Mouse (Mus musculus) embryo, embryonic 11.5 days (tissue): ENCODE results near the gene Kank3.
"Not testable (repeated sequence)": the region's sequence is repeated elsewhere in the genome, so short reads cannot be mapped to it uniquely, and the experiment has no call there.

ENCODE experiments used
- DNase-seq: peaks from one replicate; pipeline ENCODE4 v3.0.0-alpha.2; 2012; ENCODE audit warnings: low read depth, low spot score

Kank3 gene

DNA sequence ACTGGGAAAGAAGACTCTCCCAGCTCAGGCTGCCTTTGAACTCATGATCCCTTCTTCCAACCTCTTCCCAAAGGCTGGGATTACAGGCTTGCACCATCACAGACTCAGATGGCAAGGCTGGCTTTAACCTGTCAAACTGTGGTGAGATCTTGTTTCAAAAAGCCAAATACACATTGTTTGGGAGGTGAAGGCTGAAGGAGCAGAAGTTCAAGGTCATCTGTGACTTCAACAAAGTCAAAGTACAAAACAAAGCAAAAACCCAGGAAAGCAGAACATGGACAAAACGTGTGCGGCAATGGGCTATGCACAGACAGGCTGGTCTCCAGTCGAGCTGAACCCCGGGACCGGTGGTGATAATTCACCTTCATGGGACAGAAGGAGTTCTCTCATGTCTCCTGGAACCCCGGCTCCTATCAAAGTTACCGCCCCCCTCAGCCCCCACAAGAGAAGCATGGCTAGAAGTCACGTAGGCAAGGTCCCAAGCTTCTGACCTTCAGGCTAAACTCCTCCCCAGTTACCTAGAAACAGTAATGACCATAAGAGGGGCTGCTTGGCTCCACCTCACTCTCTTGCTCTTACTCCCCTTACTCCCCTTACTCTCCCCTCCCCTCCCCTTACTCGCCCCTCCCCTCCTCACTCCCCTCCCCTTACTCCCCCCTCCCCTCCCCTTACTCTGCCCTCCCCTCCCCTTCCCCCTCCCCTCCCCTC lies 3.0 kb upstream of the Kank3 start:
- DNase-seq: no peak

DNA sequence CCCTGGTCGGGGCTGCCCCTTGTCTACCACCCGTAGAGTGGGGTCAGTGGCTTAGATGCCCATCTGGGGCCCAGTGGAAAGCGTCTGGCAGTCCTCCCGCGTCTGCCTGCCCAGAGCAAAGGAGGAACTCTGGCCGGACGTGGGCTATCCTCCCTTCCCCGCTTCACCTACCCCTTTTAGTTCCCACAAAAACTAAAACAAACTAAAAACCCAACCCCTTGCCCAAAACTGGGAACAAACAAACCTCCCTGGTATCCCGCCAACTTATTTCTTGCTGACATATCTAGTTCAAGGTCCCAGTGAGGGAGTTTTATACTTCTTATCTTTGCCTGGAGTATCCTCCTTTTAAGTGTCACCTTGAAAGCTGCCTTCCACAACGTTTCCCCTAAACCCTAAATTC lies 2.1 kb upstream of the Kank3 start:
- DNase-seq: no peak

GRCm38 (mm10) chr17:33811142-33811516 lies 810 bp downstream of the Kank3 start:
- no peak for DNase-seq

DNA sequence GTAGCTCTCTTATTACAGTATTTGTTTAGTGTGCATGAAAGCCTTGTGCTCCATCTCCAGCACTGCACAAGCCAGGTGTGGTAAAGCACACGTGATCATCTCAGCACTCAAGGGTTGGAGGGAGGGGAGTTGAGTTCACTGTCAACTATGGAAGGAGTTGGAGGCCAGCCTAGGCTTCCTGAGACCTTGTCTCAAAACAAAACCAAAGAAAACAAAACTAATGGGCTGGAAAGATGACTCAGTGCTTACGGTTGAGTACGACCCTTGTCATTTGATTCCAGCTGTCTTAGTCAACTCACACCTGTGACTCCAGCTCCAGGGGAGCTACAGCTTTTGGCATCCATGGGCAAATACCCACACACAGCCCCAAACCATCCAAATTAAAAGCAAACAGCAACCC lies 2.2 kb downstream of the Kank3 start:
- no peak for DNase-seq

- no peak for DNase-seq
Measured at GRCm38 (mm10) chr17:33812990-33813389, 2.7 kb downstream of the Kank3 start.

DNA sequence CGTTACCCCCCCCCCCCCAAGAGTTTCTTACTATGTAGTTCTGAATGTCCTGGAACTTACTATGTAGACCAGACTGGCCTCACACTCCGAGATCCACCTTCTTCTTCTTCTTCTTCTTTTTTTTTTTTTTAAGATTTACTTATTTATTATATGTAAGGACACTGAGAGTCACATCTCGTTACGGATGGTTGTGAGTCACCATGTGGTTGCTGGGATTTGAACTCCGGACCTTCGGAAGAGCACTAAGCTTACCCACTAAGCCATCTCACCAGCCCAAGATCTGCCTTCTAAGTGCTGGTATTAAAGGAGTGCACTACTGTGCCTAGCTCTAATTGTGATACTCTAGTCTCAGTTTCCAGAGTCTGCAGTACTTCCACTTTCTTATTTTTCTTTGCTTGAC lies 5.1 kb downstream of the Kank3 start:
- no peak for DNase-seq

DNA sequence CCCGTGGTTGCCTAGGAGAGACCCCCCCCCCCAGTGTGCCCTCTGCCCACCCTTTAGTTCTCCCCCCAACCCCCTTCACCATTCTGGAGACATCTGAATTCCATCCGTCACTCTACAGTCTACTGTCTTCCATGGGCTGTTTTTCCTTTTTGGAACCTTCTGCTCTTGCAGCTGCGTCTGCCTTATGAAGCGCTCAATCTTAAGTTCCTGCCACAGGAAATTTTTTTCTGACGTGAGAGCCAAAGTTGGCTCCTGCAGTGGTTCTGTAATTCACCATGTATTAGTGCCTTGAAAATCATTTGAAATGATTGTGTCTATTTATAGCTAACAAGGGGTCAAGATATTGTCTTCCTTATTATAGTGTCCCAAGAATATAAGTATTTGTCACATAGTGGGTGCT lies 6.3 kb downstream of the Kank3 start:
- no peak for DNase-seq

- peak; percentile 96 for DNase-seq
Measured at GRCm38 (mm10) chr17:33817184-33817968, 7.1 kb downstream of the Kank3 start.

DNA sequence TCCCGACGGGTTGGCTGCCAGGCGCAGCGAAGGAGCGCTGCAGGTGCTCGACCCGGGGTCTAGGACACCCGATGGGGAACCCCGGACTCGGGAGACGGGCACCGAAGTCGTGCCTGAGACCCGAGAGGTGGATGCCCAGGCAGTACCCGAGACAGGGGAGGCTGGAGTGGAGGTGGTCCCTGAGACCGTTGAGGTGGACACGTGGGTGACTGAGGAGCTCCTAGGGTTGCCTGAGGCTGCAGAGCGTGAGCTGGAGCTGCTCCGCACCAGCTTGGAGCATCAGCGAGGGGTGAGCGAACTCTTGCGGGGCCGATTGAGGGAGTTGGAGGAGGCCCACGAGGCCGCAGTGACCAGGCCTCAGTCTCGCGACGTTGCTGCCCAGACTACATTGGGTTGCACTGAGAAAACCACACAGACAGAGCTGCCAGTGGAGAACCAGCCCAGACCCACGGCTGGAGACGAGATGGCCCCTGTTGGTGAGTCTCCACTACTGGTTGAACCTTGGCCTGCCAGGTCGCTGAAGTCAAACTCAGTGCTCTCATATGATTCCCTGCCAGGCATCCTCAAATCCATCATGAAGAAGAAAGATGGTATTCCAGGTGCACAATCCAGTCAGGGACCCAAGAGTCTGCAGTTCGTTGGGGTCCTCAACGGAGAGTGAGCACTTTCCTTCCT lies 7.8 kb downstream of the Kank3 start:
- no peak for DNase-seq

DNA sequence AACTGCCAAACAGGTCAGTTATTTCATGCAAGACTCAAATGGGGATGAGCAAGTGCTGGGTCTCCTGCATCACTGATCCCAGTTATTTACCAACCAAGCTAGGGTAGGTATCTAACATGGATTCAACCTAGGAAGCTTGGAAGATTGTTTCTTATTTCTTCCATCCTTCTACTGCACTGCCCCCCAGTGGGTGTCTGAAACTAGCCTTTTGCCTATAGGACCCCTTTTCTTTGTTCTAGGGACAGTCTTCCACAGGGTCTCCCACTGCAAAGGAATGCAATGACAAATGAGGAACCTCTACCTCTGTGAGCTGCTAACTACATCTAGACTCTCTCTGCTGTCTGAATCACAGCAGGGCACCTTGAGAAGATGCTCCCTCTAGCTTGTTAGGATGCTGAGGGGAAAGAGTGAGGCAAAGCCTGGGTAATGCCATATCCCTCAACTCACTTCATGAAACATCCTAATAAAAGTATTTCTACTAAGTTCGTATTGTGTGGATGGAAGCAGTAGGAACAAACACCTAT lies 12.2 kb downstream of the Kank3 start:
- DNase-seq: no peak

- DNase-seq: not testable (repeated sequence)
Measured at GRCm38 (mm10) chr17:33823171-33823570, 12.9 kb downstream of the Kank3 start.

GRCm38 (mm10) chr17:33824084-33824996 lies 14.0 kb downstream of the Kank3 start, which contains the start of the genes Rps28 and Ndufa7:
Rps28 (minus strand) TSS chr17:33824562.
Ndufa7 (plus strand) TSS chr17:33824572.
- DNase-seq: peak; percentile 97

GRCm38 (mm10) chr17:33824997-33825330 lies 14.6 kb downstream of the Kank3 start:
- not testable (repeated sequence) for DNase-seq

- DNase-seq: no peak
Measured at GRCm38 (mm10) chr17:33825462-33825861, 15.1 kb downstream of the Kank3 start.

GRCm38 (mm10) chr17:33826850-33827249 lies 16.5 kb downstream of the Kank3 start:
- DNase-seq: peak; percentile 59

DNA sequence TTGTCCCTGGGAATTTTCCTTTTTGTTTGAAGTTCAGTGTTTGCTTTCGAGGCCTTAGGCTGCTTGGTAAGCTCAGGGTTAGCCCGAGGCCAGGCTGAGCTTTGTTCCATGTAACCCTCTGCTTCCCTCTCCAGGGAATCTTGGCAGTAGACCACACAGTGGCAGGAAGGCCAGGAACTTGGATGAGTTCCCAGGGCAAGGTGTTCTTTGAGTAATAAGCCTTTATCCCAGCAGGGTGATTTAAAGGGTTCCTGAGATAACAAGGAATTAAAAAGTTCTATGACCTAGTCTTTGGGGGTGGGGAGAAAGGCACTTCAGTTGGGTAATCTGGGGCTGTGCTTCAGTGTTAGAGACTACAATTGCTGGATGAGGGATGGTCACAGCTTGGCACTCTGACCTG lies 18.6 kb downstream of the Kank3 start:
- no peak for DNase-seq

DNA sequence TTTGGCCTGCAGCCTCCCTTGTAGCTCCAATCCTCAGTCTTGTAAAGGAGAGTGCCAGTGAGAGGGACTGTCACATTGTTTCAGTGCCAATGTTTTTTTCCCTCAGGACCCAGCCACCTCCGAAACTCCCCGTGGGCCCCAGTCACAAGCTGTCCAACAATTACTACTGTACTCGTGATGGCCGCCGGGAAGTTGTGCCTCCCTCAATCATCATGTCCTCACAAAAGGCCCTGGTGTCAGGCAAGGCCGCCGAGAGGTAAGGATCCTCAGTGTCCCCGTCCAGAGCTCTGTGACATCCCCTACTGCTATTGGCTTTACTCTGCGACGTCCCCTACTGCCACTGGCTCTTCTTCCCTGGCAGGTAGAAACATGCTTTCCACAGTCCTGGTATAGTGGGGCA lies 19.2 kb downstream of the Kank3 start:
- no peak for DNase-seq

DNA sequence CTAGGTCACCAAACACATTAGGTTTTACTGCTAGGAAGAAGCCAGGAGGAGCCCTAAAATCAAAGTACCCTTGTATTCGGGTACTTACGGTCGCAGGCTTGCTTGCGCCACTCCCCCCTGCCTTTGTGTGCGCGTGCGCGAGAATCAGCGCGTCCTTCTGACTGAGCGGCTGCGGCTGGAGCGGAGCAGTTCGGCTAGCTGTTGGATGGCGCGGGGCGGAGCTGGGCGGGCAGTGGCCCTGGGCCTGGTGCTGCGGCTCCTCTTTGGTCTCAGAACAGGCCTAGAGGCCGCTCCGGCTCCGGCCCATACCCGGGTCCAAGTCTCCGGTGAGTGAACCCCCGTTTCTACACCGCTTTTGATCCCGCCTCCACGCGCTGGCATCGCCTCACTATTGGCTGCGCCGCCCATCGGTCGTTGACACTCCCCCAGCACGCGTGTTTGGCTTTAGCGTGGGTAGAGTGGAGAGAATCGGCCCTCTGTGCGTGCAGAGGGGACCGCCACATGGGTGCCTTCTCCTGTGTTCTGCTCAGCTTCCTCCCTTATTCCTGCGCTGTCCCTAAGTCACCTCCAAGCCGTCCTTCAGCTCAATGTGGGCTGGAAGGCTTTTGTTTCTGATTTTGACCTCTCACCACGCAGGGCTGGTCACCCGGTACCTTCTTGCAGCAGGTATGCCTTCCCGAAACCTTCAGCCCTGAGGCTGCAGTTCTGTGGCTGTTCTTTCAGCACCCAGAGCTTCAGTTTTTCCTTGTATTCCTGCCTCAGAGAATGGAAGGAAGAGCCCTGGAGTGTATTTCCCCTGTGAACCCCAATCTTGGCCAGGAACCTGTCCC lies 32.9 kb downstream of the Kank3 start, which contains the start of gene Cd320:
Cd320 (plus strand) TSS at position 126 of the 830 bp plus-strand sequence.
- DNase-seq: peak; percentile 91

GRCm38 (mm10) chr17:33844196-33844595 lies 33.9 kb downstream of the Kank3 start:
- DNase-seq: no peak

DNA sequence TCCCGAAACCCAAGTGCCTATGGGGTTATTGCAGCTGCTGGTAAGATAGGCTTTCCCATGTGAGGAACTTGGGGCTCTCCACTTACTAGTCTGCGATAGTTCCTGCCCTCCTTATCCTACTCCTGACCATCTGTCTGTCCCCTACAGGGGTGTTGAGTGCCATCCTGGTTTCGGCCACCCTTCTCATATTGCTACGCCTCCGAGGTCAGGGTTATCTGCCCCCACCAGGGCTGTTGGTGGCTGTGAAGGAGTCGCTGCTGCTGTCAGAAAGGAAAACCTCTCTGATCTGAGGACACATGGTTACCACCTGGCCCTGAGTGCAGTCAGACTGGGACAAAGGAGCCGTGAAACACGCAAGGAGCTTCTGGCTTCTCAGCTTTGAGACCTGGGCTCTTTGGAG lies 37.8 kb downstream of the Kank3 start:
- DNase-seq: no peak
